Mouse (Mus musculus) lung, embryonic 14.5 days (tissue): ENCODE data around the gene Sbno2. TPM values are rescaled to one million over a fixed set of nuclear protein-coding genes. Genes with fewer than 3 reads are reported as not detected.
"Not testable (repeated sequence)": the region's sequence is repeated elsewhere in the genome, so short reads cannot be mapped to it uniquely, and the experiment has no call there.

Experiments
- ATAC-seq: fragments of 200-750 bp; cut with Nextera tagmentation; 2 replicates; pipeline ENCODE4 v1.8.0; 2017; ENCODE audit warnings: mild to moderate bottlenecking, moderate TSS enrichment, moderate library complexity; ENCODE audit not compliant: insufficient read depth
- DNase-seq: peaks from one replicate; pipeline ENCODE4 v3.0.0-alpha.2; 2015
- H3K27ac ChIP-seq: fragments of 300-500 bp; sonication (generic); 2 replicates; pipeline ENCODE4 v1.5.1; 2014; ENCODE audit warnings: low read depth, mild to moderate bottlenecking, moderate library complexity
- H3K27me3 ChIP-seq: fragments of 300-500 bp; sonication (generic); 2 replicates; pipeline ENCODE4 v1.6.1; 2014; ENCODE audit warnings: low read length, control low read depth; ENCODE audit not compliant: insufficient read depth
- H3K36me3 ChIP-seq: fragments of 300-500 bp; sonication (generic); 2 replicates; pipeline ENCODE4 v1.6.1; 2014; ENCODE audit warnings: control low read depth; ENCODE audit not compliant: insufficient read depth
- H3K4me1 ChIP-seq: fragments of 300-500 bp; sonication (generic); 2 replicates; pipeline ENCODE4 v1.6.1; 2014; ENCODE audit warnings: antibody characterized with exemption, control low read depth; ENCODE audit not compliant: insufficient read depth
- H3K4me2 ChIP-seq: fragments of 300-500 bp; sonication (generic); 2 replicates; pipeline ENCODE4 v1.6.1; 2014; ENCODE audit warnings: mild to moderate bottlenecking
- H3K4me3 ChIP-seq: fragments of 300-500 bp; sonication (generic); 2 replicates; pipeline ENCODE4 v1.5.1; 2014; ENCODE audit warnings: low read depth, low read length
- H3K9ac ChIP-seq: fragments of 300-500 bp; sonication (generic); 2 replicates; pipeline ENCODE4 v1.6.1; 2014
- H3K9me3 ChIP-seq: fragments of 300-500 bp; sonication (generic); 2 replicates; pipeline ENCODE4 v1.6.1; 2016; ENCODE audit warnings: low read depth, low read length, control low read depth
- CTCF ChIP-seq: IDR thresholded peaks from 2 replicates; pipeline ENCODE4 v1.5.1; 2016; ENCODE audit warnings: antibody characterized with exemption, low read depth
- WGBS: fragments of 180-500 bp; shearing (Covaris S2); extraction: QIAGEN DNeasy Blood & Tissue Kit; methylation state at CpG from one replicate; pipeline ENCODE4 v1.1.7; 2014; 5-methylcytosine and 5-hydroxymethylcytosine counted together
- polyA plus RNA-seq: library from polyadenylated mRNA; unstranded; fragments of >200 nt; fragmentation: Nextera tagmentation; extraction: Ambion mirVana; gene quantifications from 2 replicates; pipeline ENCODE4 v1.2.1, GENCODE M21; 2014

The Sbno2 gene
- polyA plus RNA-seq, 1 experiment from 2014 or later = 16.3 TPM

- H3K4me1 ChIP-seq = peaks cover 12% of the 10 kb centered on the region
- no peaks in the 10 kb centered on the region for H3K36me3 ChIP-seq
- no peak overlapping the region; the same call in 1 of the 2 replicates for H3K9ac ChIP-seq
- 42% methylated on average over 3 of the region's 3 CpGs for WGBS
- peak overlapping the region; percentile 50; the same call in 1 of the 2 replicates for H3K27ac ChIP-seq
- H3K4me2 ChIP-seq = no peak overlapping the region
- H3K27me3 ChIP-seq = no peaks in the 10 kb centered on the region
- no peak overlapping the region for H3K4me3 ChIP-seq
- no peak for TF ChIP-seq CTCF
- DNase-seq (peak; percentile 47), ATAC-seq (no peak)
- H3K9me3 ChIP-seq = no peaks in the 10 kb centered on the region
Measured at GRCm38 (mm10) chr10:80048834-80049233, 56.5 kb downstream of the Sbno2 start.

DNA sequence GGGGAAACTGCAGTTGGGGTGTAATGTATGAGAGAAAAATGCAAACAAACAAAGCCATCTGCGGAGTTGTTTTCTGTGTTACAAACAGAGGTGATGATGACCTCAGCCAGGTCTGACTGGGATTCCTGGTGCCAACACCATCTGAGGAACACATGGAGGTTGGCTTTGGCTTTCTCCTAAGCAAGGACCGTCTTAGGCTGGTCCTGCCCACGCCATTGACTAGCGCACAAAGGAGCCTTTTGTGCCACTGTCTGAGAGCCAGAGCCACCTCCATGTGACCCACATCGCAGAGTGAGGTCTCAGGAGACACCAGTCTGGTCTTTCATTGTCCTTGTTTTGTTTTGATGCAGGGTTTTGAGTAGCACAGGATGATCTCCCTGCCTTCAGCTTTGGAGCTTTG is 57.0 kb downstream of the Sbno2 start:
- Histone ChIP-seq H3K4me2 (no peak overlapping the region), H3K27me3 (no peaks in the 10 kb centered on the region), H3K4me3 (no peak overlapping the region), H3K4me1 (peaks cover 12% of the 10 kb centered on the region), H3K27ac (peak overlapping the region; percentile 50), H3K36me3 (no peaks in the 10 kb centered on the region), H3K9me3 (no peaks in the 10 kb centered on the region), H3K9ac (no peak overlapping the region)
- 32% methylated on average over 5 of the region's 5 CpGs for WGBS
- ATAC-seq (no peak), DNase-seq (no peak)
- TF ChIP-seq CTCF = no peak

- WGBS = 64% methylated on average over 9 of the region's 9 CpGs
- TF ChIP-seq CTCF = no peak
- Histone ChIP-seq H3K9ac (peak within 1 kb of the TSS; percentile 3), H3K9me3 (no peaks in the 10 kb centered on the region), H3K27me3 (no peaks in the 10 kb centered on the region), H3K36me3 (no peaks in the 10 kb centered on the region), H3K4me3 (no peak within 1 kb of the TSS), H3K4me1 (peaks cover 10% of the 10 kb centered on the region; the same call in 1 of the 2 replicates), H3K4me2 (no peak within 1 kb of the TSS), H3K27ac (no peak within 1 kb of the TSS)
- ATAC-seq (no peak), DNase-seq (no peak)
Measured at GRCm38 (mm10) chr10:80047041-80047565, 58.3 kb downstream of the Sbno2 start, which contains the start of gene Gpx4. TSS of gene Gpx4 (plus strand) at chr10:80047166.

- Histone ChIP-seq H3K27me3 (no peaks in the 10 kb centered on the region), H3K4me2 (no peak overlapping the region), H3K36me3 (no peaks in the 10 kb centered on the region), H3K9ac (no peak overlapping the region), H3K4me3 (no peak overlapping the region), H3K27ac (no peak overlapping the region), H3K9me3 (no peaks in the 10 kb centered on the region), H3K4me1 (0 out of 2 replicates have a peak, but pooled peaks cover 3% of the 10 kb centered on the region)
- 74% methylated on average over 5 of the region's 5 CpGs for WGBS
- TF ChIP-seq CTCF = no peak
- DNase-seq (no peak), ATAC-seq (no peak)
Measured at GRCm38 (mm10) chr10:80045766-80046165, 59.6 kb downstream of the Sbno2 start.

- not testable (repeated sequence) for H3K4me2 ChIP-seq, H3K27me3 ChIP-seq, H3K4me3 ChIP-seq, DNase-seq, H3K4me1 ChIP-seq, ATAC-seq, H3K27ac ChIP-seq, H3K9me3 ChIP-seq, H3K36me3 ChIP-seq, H3K9ac ChIP-seq
- 74% methylated on average over 2 of the region's 4 CpGs for WGBS
Measured at GRCm38 (mm10) chr10:80045364-80045763, 60.0 kb downstream of the Sbno2 start.

DNA sequence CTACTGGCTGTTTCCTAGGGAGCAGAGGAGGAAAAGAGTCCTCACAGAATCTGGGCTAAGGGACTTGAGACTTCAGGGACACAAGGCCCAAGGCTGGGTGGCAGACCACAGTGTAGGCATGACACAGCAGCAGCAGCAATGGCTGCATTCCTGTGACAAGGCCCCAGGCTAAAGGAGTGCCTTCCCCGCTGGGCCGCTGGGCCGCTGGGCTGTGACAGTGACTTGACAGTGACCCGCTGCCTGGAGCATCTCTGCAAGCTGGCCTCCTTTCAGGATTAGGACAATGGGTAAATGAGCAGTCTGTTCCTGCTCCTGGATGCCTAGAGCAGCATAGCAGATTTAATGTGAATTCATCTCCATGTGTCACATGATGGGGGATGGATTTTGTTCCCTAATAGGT is 61.3 kb downstream of the Sbno2 start:
- Histone ChIP-seq H3K9ac (no peak overlapping the region), H3K27ac (no peak overlapping the region), H3K9me3 (no peaks in the 10 kb centered on the region), H3K36me3 (no peaks in the 10 kb centered on the region), H3K4me1 (0 out of 2 replicates have a peak, but pooled peaks cover 3% of the 10 kb centered on the region), H3K4me2 (no peak overlapping the region), H3K27me3 (no peaks in the 10 kb centered on the region), H3K4me3 (no peak overlapping the region)
- ATAC-seq (no peak), DNase-seq (no peak)
- TF ChIP-seq CTCF = no peak
- WGBS = 54% methylated on average over 4 of the region's 4 CpGs

- not testable (repeated sequence) for H3K9me3 ChIP-seq, H3K4me3 ChIP-seq, H3K27ac ChIP-seq, H3K9ac ChIP-seq, DNase-seq, H3K27me3 ChIP-seq, ATAC-seq, H3K4me2 ChIP-seq
- Histone ChIP-seq H3K36me3 (peaks cover 18% of the 10 kb centered on the region), H3K4me1 (peaks cover 10% of the 10 kb centered on the region; the same call in 1 of the 2 replicates)
- 77% methylated on average over 8 of the region's 8 CpGs for WGBS
Measured at GRCm38 (mm10) chr10:80041409-80042060, 63.8 kb downstream of the Sbno2 start.
